Mouse (Mus musculus) liver, embryonic 11.5 days (tissue): ENCODE measurements around the gene Lenep. TPM values are rescaled to one million over a fixed set of nuclear protein-coding genes. Genes with fewer than 3 reads are reported as not detected.

ENCODE experiments used
- ATAC-seq: fragments of 200-750 bp; cut with Nextera tagmentation; replicated peaks from 2 replicates; pipeline ENCODE4 v1.8.0; 2017; ENCODE audit warnings: moderate number of reproducible peaks, mild to moderate bottlenecking, moderate TSS enrichment, moderate library complexity; ENCODE audit not compliant: low FRiP score
- DNase-seq: peaks from one replicate; pipeline ENCODE4 v3.0.0-alpha.2; 2017; ENCODE audit warnings: low spot score
- H3K27ac ChIP-seq: fragments of 300-500 bp; sonication (generic); 2 replicates; pipeline ENCODE4 v1.5.1; 2014; ENCODE audit warnings: mild to moderate bottlenecking, low read depth, low read length, control low read depth
- H3K27me3 ChIP-seq: fragments of 300-500 bp; sonication (generic); replicated peaks from 2 replicates; pipeline ENCODE4 v1.6.1; 2014; ENCODE audit warnings: low read length, mixed read lengths; ENCODE audit not compliant: control insufficient read depth, insufficient read depth
- H3K36me3 ChIP-seq: fragments of 300-500 bp; sonication (generic); 2 replicates; pipeline ENCODE4 v1.6.1; 2014; ENCODE audit warnings: mild to moderate bottlenecking, low read length, moderate library complexity, mixed read lengths; ENCODE audit not compliant: control insufficient read depth, insufficient read depth
- H3K4me1 ChIP-seq: fragments of 300-500 bp; sonication (generic); replicated peaks from 2 replicates; pipeline ENCODE4 v1.6.1; 2014; ENCODE audit warnings: low read length, mixed read lengths; ENCODE audit not compliant: control insufficient read depth, insufficient read depth
- H3K4me2 ChIP-seq: fragments of 300-500 bp; sonication (generic); 2 replicates; pipeline ENCODE4 v1.6.1; 2014; ENCODE audit warnings: mild to moderate bottlenecking, control low read depth, moderate library complexity
- H3K4me3 ChIP-seq: fragments of 300-500 bp; sonication (generic); 2 replicates; pipeline ENCODE4 v1.5.1; 2014; ENCODE audit warnings: low read depth, low read length, control low read depth
- H3K9ac ChIP-seq: fragments of 300-500 bp; sonication (generic); 2 replicates; pipeline ENCODE4 v1.6.1; 2014; ENCODE audit warnings: low read depth, low read length, control low read depth
- H3K9me3 ChIP-seq: fragments of 300-500 bp; sonication (generic); 2 replicates; pipeline ENCODE4 v1.6.1; 2016; ENCODE audit warnings: low read length, inconsistent platforms, mixed read lengths; ENCODE audit not compliant: control insufficient read depth
- WGBS: fragments of 180-500 bp; shearing (Covaris S2); extraction: QIAGEN DNeasy Blood & Tissue Kit; methylation state at CpG from one replicate; pipeline ENCODE4 v1.1.7; 2014; 5-methylcytosine and 5-hydroxymethylcytosine counted together
- polyA plus RNA-seq: library from polyadenylated mRNA; unstranded; fragments of >200 nt; fragmentation: Nextera tagmentation; extraction: Ambion mirVana; gene quantifications from 2 replicates; pipeline ENCODE4 v1.2.1, GENCODE M21; 2014

The Lenep gene
- polyA plus RNA-seq, 1 experiment from 2014 or later, result not detected

DNA sequence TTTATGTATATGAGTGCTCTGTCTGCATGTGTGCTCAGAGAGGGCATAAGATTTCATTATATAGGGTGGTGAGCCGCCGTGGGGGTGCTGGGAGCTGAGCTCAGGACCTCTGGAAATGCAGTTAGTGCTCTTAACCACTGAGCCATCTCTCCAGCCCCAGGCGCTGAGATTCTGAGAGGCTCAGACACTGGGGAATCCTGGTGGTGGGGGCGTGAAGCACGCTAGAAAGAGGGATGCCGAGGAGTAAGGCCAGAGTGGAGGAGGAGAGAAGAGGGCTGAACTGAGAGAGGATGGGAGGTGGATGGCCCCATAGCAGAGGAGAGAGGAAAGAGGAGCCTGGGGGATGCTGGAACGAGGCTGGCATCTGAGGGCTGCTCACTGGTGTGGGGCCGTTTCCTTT, 38.0 kb downstream of the Lenep start:
- H3K27ac ChIP-seq, result no peak overlapping the region
- no peak for ATAC-seq
- H3K9ac ChIP-seq, result no peak overlapping the region
- H3K36me3 ChIP-seq, result no peaks in the 10 kb centered on the region
- no peaks in the 10 kb centered on the region for H3K9me3 ChIP-seq
- no peak for DNase-seq
- WGBS, result 67% methylated on average over 8 of the region's 8 CpGs
- peaks cover 5% of the 10 kb centered on the region for H3K27me3 ChIP-seq
- H3K4me3 ChIP-seq, result no peak overlapping the region
- no peak overlapping the region for H3K4me2 ChIP-seq
- no peaks in the 10 kb centered on the region for H3K4me1 ChIP-seq

DNA sequence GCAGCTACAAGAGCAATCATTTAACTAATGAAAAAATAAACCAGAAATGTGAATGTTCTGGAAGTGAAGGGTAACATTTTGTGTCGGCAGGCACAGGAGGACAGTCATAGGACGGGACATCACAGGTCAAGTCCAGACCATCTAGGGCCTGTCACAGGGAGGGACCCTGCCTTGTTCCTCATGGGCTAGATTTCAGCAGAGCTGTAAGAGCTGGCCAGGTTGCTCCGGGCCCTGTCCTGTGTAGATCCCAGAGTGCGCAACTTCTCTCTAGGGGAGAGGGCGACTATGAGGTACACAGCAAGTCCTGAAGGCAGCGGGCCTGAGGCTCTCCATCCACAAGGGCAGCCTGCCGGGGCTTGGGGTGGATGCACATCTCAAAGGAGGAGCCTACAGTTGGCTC, 40.9 kb downstream of the Lenep start, which contains the start of gene Dcst2:
Gene Dcst2 (plus strand): TSS at position 301 of the 400 bp plus-strand sequence.
- H3K4me2 ChIP-seq, result no peak within 1 kb of the TSS
- H3K9ac ChIP-seq, result no peak within 1 kb of the TSS
- DNase-seq, result no peak
- no peaks in the 10 kb centered on the region for H3K9me3 ChIP-seq
- H3K4me1 ChIP-seq, result no peaks in the 10 kb centered on the region
- no peaks in the 10 kb centered on the region for H3K36me3 ChIP-seq
- no peak for ATAC-seq
- H3K27ac ChIP-seq, result no peak within 1 kb of the TSS
- peaks cover 5% of the 10 kb centered on the region for H3K27me3 ChIP-seq
- H3K4me3 ChIP-seq, result no peak within 1 kb of the TSS
- 79% methylated on average over 7 of the region's 7 CpGs for WGBS

DNA sequence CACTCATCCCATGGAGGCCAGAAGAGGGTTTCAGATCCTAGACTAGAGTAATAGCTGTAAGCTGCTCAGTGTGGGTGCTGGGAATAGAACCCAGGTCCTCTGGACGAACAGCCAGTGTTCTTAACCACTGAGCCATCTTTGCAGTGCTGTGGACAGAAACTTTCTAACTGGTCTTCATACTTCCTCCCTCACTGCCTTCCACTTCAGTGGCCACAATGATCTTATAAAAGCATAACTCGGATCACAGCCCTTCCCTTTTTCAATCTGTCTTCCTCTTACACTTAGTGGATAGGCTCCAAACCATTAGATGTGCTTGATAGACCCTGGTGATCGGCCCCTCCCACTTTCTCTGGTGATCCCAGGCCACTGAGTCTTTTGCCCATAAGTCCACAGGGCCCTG, 42.4 kb downstream of the Lenep start:
- Histone ChIP-seq H3K4me3 (no peak overlapping the region), H3K4me2 (no peak overlapping the region), H3K9me3 (no peaks in the 10 kb centered on the region), H3K27me3 (peaks cover 6% of the 10 kb centered on the region; the same call in 1 of the 2 replicates), H3K36me3 (no peaks in the 10 kb centered on the region), H3K9ac (no peak overlapping the region), H3K4me1 (no peaks in the 10 kb centered on the region; the same call in 1 of the 2 replicates), H3K27ac (no peak overlapping the region)
- 57% methylated on average over 3 of the region's 3 CpGs for WGBS
- DNase-seq (no peak), ATAC-seq (no peak)

DNA sequence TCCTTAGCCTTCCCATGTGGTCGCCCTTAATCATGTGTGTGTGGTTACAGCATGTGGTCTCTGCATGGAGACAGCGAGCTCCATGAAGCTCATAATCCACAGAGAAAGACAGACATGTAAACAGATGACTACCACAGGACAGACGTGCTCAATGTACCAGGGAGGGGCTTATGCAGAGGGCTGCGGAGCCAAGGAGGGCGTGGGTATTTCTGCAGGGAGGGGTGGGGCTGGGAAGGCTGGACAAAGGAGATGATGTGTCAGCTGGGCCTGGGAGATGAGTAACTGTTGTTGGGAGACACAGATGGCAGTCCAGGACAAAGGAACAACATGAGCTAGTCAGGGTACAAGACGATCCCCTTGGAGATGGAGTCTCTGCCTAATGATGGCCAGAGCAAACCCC, 43.0 kb downstream of the Lenep start:
- DNase-seq, result no peak
- Histone ChIP-seq H3K4me1 (no peaks in the 10 kb centered on the region; the same call in 1 of the 2 replicates), H3K27ac (no peak overlapping the region), H3K27me3 (peaks cover 3% of the 10 kb centered on the region; the same call in 1 of the 2 replicates), H3K36me3 (no peaks in the 10 kb centered on the region), H3K4me3 (no peak overlapping the region), H3K9me3 (no peaks in the 10 kb centered on the region), H3K9ac (no peak overlapping the region), H3K4me2 (no peak overlapping the region)
- 69% methylated on average over 6 of the region's 6 CpGs for WGBS
- ATAC-seq, result no peak

DNA sequence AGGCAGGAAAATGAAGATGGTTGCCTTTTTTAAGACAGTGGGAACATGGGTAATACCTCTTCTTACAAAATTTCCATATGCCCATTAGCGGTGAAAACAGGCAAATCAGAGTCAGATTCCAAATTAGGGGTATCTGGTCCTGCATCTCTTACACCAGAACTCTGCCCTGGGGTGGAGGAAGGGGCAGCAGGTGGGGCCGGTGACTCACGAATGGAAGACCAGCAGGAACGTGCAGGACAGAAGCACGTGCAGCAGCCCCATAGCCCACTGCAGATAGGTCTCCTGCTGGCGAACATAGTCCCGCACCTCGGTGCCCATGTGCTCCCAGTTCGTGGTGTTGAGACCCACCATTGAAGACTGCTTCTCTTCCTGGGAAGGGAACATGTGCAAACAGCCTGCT, 46.6 kb downstream of the Lenep start:
- DNase-seq (no peak), ATAC-seq (no peak)
- peaks cover 4% of the 10 kb centered on the region; the same call in 1 of the 2 replicates for H3K4me1 ChIP-seq
- WGBS, result 66% methylated on average over 9 of the region's 9 CpGs
- H3K4me3 ChIP-seq, result no peak overlapping the region
- no peak overlapping the region for H3K27ac ChIP-seq
- peaks cover 3% of the 10 kb centered on the region; the same call in 1 of the 2 replicates for H3K27me3 ChIP-seq
- H3K4me2 ChIP-seq, result no peak overlapping the region
- no peak overlapping the region for H3K9ac ChIP-seq
- H3K9me3 ChIP-seq, result no peaks in the 10 kb centered on the region
- H3K36me3 ChIP-seq, result no peaks in the 10 kb centered on the region

DNA sequence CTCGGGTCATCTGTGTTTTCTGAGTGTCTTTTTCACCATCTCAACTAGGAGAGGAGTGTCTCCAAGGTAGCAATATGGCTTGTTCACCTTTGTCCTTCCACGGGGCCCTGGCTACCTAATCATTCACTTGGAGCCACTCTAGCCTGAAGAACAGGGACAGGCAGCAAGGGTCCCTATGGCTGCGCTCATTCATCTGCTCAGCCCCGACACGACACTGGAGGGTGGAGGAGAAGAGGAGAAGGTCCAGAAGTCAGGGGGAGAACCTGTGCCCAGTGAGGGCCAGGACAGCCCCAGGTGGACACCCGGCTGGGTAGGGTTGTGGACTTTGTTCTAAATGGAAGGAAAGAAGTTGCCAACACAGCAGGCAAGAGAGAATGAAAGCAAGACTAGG, 47.1 kb downstream of the Lenep start:
- no peak overlapping the region for H3K4me2 ChIP-seq
- H3K9ac ChIP-seq, result no peak overlapping the region
- ATAC-seq (no peak), DNase-seq (no peak)
- WGBS, result 66% methylated on average over 6 of the region's 6 CpGs
- H3K4me1 ChIP-seq, result peaks cover 4% of the 10 kb centered on the region
- peaks cover 6% of the 10 kb centered on the region for H3K27me3 ChIP-seq
- no peak overlapping the region for H3K4me3 ChIP-seq
- H3K9me3 ChIP-seq, result no peaks in the 10 kb centered on the region
- no peak overlapping the region for H3K27ac ChIP-seq
- H3K36me3 ChIP-seq, result no peaks in the 10 kb centered on the region

DNA sequence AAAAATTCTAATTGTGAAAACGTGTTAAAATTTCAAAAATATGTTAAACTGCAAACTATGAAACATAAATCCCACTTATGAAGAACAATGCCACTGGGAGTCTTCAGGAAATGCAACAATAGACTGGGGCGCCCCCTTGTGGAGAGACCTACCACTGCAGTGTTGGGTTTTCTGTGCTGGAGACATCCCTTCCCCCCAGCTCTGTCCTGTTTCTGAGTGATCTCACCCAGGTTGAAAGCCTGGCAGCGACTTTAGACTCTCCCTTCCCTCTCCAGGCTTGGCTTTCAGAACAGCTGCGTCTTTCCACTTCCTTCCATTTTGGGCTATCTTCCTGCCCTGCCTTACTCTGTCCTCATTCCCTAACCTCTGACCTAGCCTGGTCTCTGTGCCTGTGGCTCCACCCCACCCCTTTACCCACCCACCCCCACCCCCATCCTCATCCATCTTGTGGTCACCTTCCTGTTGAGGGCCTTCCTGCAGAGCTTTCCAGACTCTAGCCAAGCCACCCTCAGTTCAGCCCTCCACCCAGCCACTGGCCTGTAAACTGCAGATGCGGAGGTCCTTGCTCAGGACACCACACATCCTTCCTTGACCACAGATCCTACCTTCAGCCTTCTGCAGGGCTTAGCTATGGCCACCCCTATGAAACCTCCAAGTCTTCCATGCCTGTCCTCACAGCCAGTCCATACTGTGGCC, 47.6 kb downstream of the Lenep start:
- peak; percentile 76 for DNase-seq
- no peak overlapping the region for H3K4me2 ChIP-seq
- ATAC-seq, result no peak; the same call in 1 of the 2 replicates
- no peaks in the 10 kb centered on the region for H3K36me3 ChIP-seq
- 15% methylated on average over 5 of the region's 5 CpGs for WGBS
- peaks cover 9% of the 10 kb centered on the region for H3K4me1 ChIP-seq
- no peak overlapping the region for H3K27ac ChIP-seq
- H3K9ac ChIP-seq, result no peak overlapping the region
- peaks cover 9% of the 10 kb centered on the region for H3K27me3 ChIP-seq
- H3K9me3 ChIP-seq, result no peaks in the 10 kb centered on the region
- no peak overlapping the region for H3K4me3 ChIP-seq

DNA sequence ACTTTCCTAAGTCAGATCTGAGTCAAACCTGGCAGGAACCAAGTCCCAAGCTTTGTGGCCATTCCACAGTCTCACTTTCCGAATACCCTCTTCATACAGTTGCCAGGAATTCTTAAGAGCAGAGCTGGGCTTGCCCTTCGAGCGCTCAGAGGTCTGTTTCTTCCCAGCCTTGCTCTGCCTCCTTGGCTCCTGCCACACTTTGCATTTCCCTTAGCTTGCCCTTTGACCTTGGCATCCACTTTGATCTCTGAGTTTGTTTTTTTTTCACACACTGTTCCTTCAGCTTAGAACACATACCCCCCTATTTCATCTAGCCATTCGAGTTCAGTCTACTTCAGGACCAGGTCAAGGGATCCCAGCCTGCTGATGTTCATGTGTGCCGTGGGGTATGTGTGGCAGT, 51.3 kb downstream of the Lenep start:
- Histone ChIP-seq H3K4me3 (no peak overlapping the region), H3K4me1 (peaks cover 13% of the 10 kb centered on the region), H3K9ac (no peak overlapping the region), H3K27me3 (peaks cover 21% of the 10 kb centered on the region), H3K9me3 (no peaks in the 10 kb centered on the region), H3K4me2 (no peak overlapping the region), H3K27ac (no peak overlapping the region), H3K36me3 (no peaks in the 10 kb centered on the region)
- no peak for ATAC-seq
- WGBS, result 73% methylated on average over 5 of the region's 5 CpGs
- DNase-seq, result no peak
